Mouse (Mus musculus) stomach, embryonic 15.5 days (tissue): ENCODE data around the gene Csta1. TPM values are rescaled to one million over a fixed set of nuclear protein-coding genes. Genes with fewer than 3 reads are reported as not detected.
"Not testable (repeated sequence)": the region's sequence is repeated elsewhere in the genome, so short reads cannot be mapped to it uniquely, and the experiment has no call there.

Experiments
- ATAC-seq: fragments of 200-750 bp; cut with Nextera tagmentation; 2 replicates; pipeline ENCODE4 v1.8.0; 2017; ENCODE audit warnings: low read depth, moderate number of reproducible peaks, moderate TSS enrichment; ENCODE audit not compliant: insufficient read depth, low FRiP score
- H3K27ac ChIP-seq: fragments of 300-500 bp; sonication (generic); 2 replicates; pipeline ENCODE4 v1.5.1; 2015; ENCODE audit warnings: mild to moderate bottlenecking, inconsistent platforms
- H3K27me3 ChIP-seq: fragments of 300-500 bp; sonication (generic); replicated peaks from 2 replicates; pipeline ENCODE4 v1.6.1; 2015; ENCODE audit warnings: inconsistent platforms
- H3K36me3 ChIP-seq: fragments of 300-500 bp; sonication (generic); 2 replicates; pipeline ENCODE4 v1.6.1; 2015; ENCODE audit warnings: inconsistent platforms
- H3K4me1 ChIP-seq: fragments of 300-500 bp; sonication (generic); 2 replicates; pipeline ENCODE4 v1.6.1; 2015; ENCODE audit warnings: inconsistent platforms
- H3K4me2 ChIP-seq: fragments of 300-500 bp; sonication (generic); 2 replicates; pipeline ENCODE4 v1.6.1; 2015; ENCODE audit warnings: mild to moderate bottlenecking, inconsistent platforms
- H3K4me3 ChIP-seq: fragments of 300-500 bp; sonication (generic); replicated peaks from 2 replicates; pipeline ENCODE4 v1.5.1; 2015; ENCODE audit warnings: inconsistent platforms
- H3K9ac ChIP-seq: fragments of 300-500 bp; sonication (generic); 2 replicates; pipeline ENCODE4 v1.6.1; 2015; ENCODE audit warnings: inconsistent platforms
- H3K9me3 ChIP-seq: fragments of 300-500 bp; sonication (generic); 2 replicates; pipeline ENCODE4 v1.6.1; 2016; ENCODE audit warnings: inconsistent platforms
- WGBS: fragments of 180-500 bp; shearing (Covaris S2); methylation state at CpG from one replicate; pipeline ENCODE4 v1.1.7; 2015; 5-methylcytosine and 5-hydroxymethylcytosine counted together
- polyA plus RNA-seq: library from polyadenylated mRNA; unstranded; fragments of >200 nt; fragmentation: Nextera tagmentation; extraction: Ambion mirVana; gene quantifications from 2 replicates; pipeline ENCODE4 v1.2.1, GENCODE M21; 2015

Gene Csta1
- 4.0 and 11.8 TPM in 2 replicates for polyA plus RNA-seq

- 65% methylated on average over 1 of the region's 1 CpGs for WGBS
- Histone ChIP-seq H3K9me3 (no peaks in the 10 kb centered on the region), H3K36me3 (no peaks in the 10 kb centered on the region), H3K9ac (no peak within 1 kb of the TSS), H3K4me3 (no peak within 1 kb of the TSS), H3K27ac (peak within 1 kb of the TSS; percentile 40; the same call in 1 of the 2 replicates), H3K27me3 (no peaks in the 10 kb centered on the region), H3K4me2 (no peak within 1 kb of the TSS), H3K4me1 (no peaks in the 10 kb centered on the region)
- ATAC-seq = no peak
Measured at GRCm38 (mm10) chr16:36131141-36131540, at the start of gene Csta1. Csta1 (minus strand) TSS chr16:36131241.

- H3K27ac ChIP-seq = no peak overlapping the region
- H3K36me3 ChIP-seq = no peaks in the 10 kb centered on the region
- no peaks in the 10 kb centered on the region for H3K27me3 ChIP-seq
- ATAC-seq = no peak
- no peaks in the 10 kb centered on the region for H3K4me1 ChIP-seq
- H3K4me2 ChIP-seq = no peak overlapping the region
- no peak overlapping the region for H3K4me3 ChIP-seq
- WGBS = 76% methylated on average over 2 of the region's 2 CpGs
- H3K9ac ChIP-seq = no peak overlapping the region
- H3K9me3 ChIP-seq = no peaks in the 10 kb centered on the region
Measured at GRCm38 (mm10) chr16:36179910-36180309, 48.9 kb upstream of the Csta1 start.

- Histone ChIP-seq H3K4me1 (no peaks in the 10 kb centered on the region), H3K36me3 (no peaks in the 10 kb centered on the region)
- ATAC-seq = no peak
Measured at GRCm38 (mm10) chr16:36176108-36176507, 45.1 kb upstream of the Csta1 start.

GRCm38 (mm10) chr16:36167841-36168240 lies 36.8 kb upstream of the Csta1 start:
- H3K9ac ChIP-seq, H3K9me3 ChIP-seq, H3K4me3 ChIP-seq, H3K27me3 ChIP-seq, H3K4me2 ChIP-seq, H3K27ac ChIP-seq, H3K36me3 ChIP-seq, H3K4me1 ChIP-seq, ATAC-seq: not testable (repeated sequence)
- 86% methylated on average over 9 of the region's 10 CpGs for WGBS

More at GRCm38 (mm10) chr16:36176108-36176507, 45.1 kb upstream of the Csta1 start:
- no peak overlapping the region for H3K4me3 ChIP-seq
- no peak overlapping the region for H3K27ac ChIP-seq
- no peaks in the 10 kb centered on the region for H3K27me3 ChIP-seq
- H3K4me2 ChIP-seq = no peak overlapping the region
- H3K9ac ChIP-seq = no peak overlapping the region
- no peaks in the 10 kb centered on the region for H3K9me3 ChIP-seq

GRCm38 (mm10) chr16:36156402-36156975 lies 25.4 kb upstream of the Csta1 start, which contains the start of gene Stfa2l1:
Stfa2l1 (plus strand) TSS chr16:36156811.
- no peak for ATAC-seq
- Histone ChIP-seq H3K9ac (no peak within 1 kb of the TSS), H3K4me3 (no peak within 1 kb of the TSS), H3K4me1 (no peaks in the 10 kb centered on the region), H3K27me3 (no peaks in the 10 kb centered on the region), H3K36me3 (no peaks in the 10 kb centered on the region), H3K27ac (no peak within 1 kb of the TSS), H3K4me2 (no peak within 1 kb of the TSS), H3K9me3 (no peaks in the 10 kb centered on the region)

- Histone ChIP-seq H3K9ac (no peak overlapping the region), H3K4me2 (no peak overlapping the region), H3K4me3 (no peak overlapping the region), H3K36me3 (no peaks in the 10 kb centered on the region), H3K9me3 (no peaks in the 10 kb centered on the region), H3K27ac (no peak overlapping the region), H3K27me3 (no peaks in the 10 kb centered on the region), H3K4me1 (no peaks in the 10 kb centered on the region)
- WGBS = 68% methylated on average over 2 of the region's 2 CpGs
- ATAC-seq = no peak
Measured at GRCm38 (mm10) chr16:36138201-36138600, 7.2 kb upstream of the Csta1 start.

GRCm38 (mm10) chr16:36128092-36128491 lies 2.9 kb downstream of the Csta1 start:
- Histone ChIP-seq H3K4me2 (no peak overlapping the region), H3K9ac (no peak overlapping the region), H3K36me3 (no peaks in the 10 kb centered on the region), H3K4me1 (no peaks in the 10 kb centered on the region), H3K9me3 (no peaks in the 10 kb centered on the region), H3K4me3 (no peak overlapping the region), H3K27me3 (no peaks in the 10 kb centered on the region), H3K27ac (no peak overlapping the region)
- WGBS = 80% methylated on average over 7 of the region's 7 CpGs
- no peak for ATAC-seq

- not testable (repeated sequence) for ATAC-seq, H3K4me2 ChIP-seq, H3K9ac ChIP-seq, H3K4me3 ChIP-seq, H3K27me3 ChIP-seq, H3K27ac ChIP-seq, H3K4me1 ChIP-seq, H3K36me3 ChIP-seq, H3K9me3 ChIP-seq
- WGBS = 87% methylated on average over 6 of the region's 6 CpGs
Measured at GRCm38 (mm10) chr16:36115751-36116150, 15.3 kb downstream of the Csta1 start.

GRCm38 (mm10) chr16:36111486-36111885 lies 19.6 kb downstream of the Csta1 start:
- not testable (repeated sequence) for H3K9me3 ChIP-seq, H3K4me1 ChIP-seq, H3K27me3 ChIP-seq, H3K4me3 ChIP-seq, H3K4me2 ChIP-seq, H3K27ac ChIP-seq, H3K9ac ChIP-seq, H3K36me3 ChIP-seq, ATAC-seq

GRCm38 (mm10) chr16:36102211-36102610 lies 28.8 kb downstream of the Csta1 start:
- no peak for ATAC-seq
- Histone ChIP-seq H3K9ac (no peak overlapping the region), H3K4me1 (no peaks in the 10 kb centered on the region), H3K36me3 (no peaks in the 10 kb centered on the region), H3K27me3 (no peaks in the 10 kb centered on the region), H3K4me2 (no peak overlapping the region), H3K9me3 (no peaks in the 10 kb centered on the region), H3K4me3 (no peak overlapping the region), H3K27ac (no peak overlapping the region)
- 94% methylated on average over 1 of the region's 1 CpGs for WGBS

GRCm38 (mm10) chr16:36101526-36101925 lies 29.5 kb downstream of the Csta1 start:
- Histone ChIP-seq H3K9me3 (no peaks in the 10 kb centered on the region), H3K9ac (no peak overlapping the region), H3K4me2 (no peak overlapping the region), H3K4me1 (no peaks in the 10 kb centered on the region), H3K36me3 (no peaks in the 10 kb centered on the region), H3K4me3 (no peak overlapping the region), H3K27me3 (no peaks in the 10 kb centered on the region), H3K27ac (no peak overlapping the region)
- WGBS = 85% methylated on average over 1 of the region's 1 CpGs
- no peak for ATAC-seq

- H3K9ac ChIP-seq, H3K27ac ChIP-seq, H3K4me2 ChIP-seq, H3K9me3 ChIP-seq, H3K4me1 ChIP-seq, ATAC-seq, H3K36me3 ChIP-seq, H3K4me3 ChIP-seq, H3K27me3 ChIP-seq: not testable (repeated sequence)
- WGBS = 91% methylated on average over 12 of the region's 12 CpGs
Measured at GRCm38 (mm10) chr16:36097813-36098499, 33.1 kb downstream of the Csta1 start.
